9 mouse cellular contexts compared by ENCODE assay signal in the genomic region with DNA sequence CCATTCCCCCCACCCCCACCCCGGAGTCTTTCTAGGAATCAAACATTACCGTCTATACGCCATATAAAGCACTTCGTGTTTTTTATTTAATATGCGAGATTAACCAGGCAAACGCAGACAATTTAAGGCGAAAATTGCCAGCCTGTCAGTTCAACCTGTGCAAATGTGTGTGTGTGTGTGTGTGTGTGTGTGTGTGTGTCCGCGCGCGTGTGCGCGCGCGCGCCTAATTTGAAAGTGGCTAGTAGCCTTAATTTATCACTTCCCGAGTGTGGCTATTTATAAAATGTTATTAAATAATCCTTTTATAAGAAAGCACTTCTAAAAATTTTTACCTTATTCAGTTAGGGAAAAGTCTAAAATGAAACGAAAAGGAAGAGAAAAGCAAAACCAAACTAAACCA.
DNase-seq lines count a peak whose midpoint lies in the region; ATAC-seq lines count a peak whose summit lies in the region.
"Had no signal": no experiment of that assay in that cellular context is flagged by ENCODE, and none has a peak within 500 bp of the region (broad histone marks: within the 10 kb centered on the region; RNA-seq: fewer than 3 reads in every experiment).

No protein-coding gene starts in this region.

- no peak for DNase-seq in heart, adult 11 months
- no peak for DNase-seq in right cerebral cortex, postnatal 14 days
- no peak for DNase-seq in MN1 (ENCODE audit: low spot score)
- DNase-seq: layer of hippocampus, adult 9-11 months had no signal

- no peaks in the 10 kb centered on the region for H3K36me3 ChIP-seq in heart, embryonic 16.5 days (ENCODE audit: control insufficient read depth, insufficient read depth)
- no peaks in the 10 kb centered on the region for H3K36me3 ChIP-seq in embryonic facial prominence, embryonic 12.5 days
- H3K36me3 ChIP-seq in hindbrain, embryonic 13.5 days, result no peaks in the 10 kb centered on the region
- no peaks in the 10 kb centered on the region for H3K36me3 ChIP-seq in midbrain, embryonic 12.5 days

- 4% methylated on average over 18 of the region's 18 CpGs for WGBS in heart, embryonic 16.5 days
- 2% methylated on average over 18 of the region's 18 CpGs for WGBS in embryonic facial prominence, embryonic 12.5 days
- 2% methylated on average over 18 of the region's 18 CpGs for WGBS in hindbrain, embryonic 13.5 days
- WGBS in midbrain, embryonic 12.5 days, result under 1% methylated on average over 18 of the region's 18 CpGs

- peak overlapping the region; percentile 40 for H3K4me3 ChIP-seq in heart, embryonic 16.5 days (ENCODE audit: low read length)
- peak overlapping the region; percentile 22 for H3K4me3 ChIP-seq in embryonic facial prominence, embryonic 12.5 days
- H3K4me3 ChIP-seq in hindbrain, embryonic 13.5 days, result peak overlapping the region; percentile 34
- H3K4me3 ChIP-seq in midbrain, embryonic 12.5 days, result peak overlapping the region; percentile 39

- H3K27me3 ChIP-seq in heart, embryonic 16.5 days (ENCODE audit: control insufficient read depth, insufficient read depth, low read length), result peaks cover 53% of the 10 kb centered on the region
- H3K27me3 ChIP-seq in embryonic facial prominence, embryonic 12.5 days, result peaks cover 53% of the 10 kb centered on the region
- peaks cover 52% of the 10 kb centered on the region for H3K27me3 ChIP-seq in hindbrain, embryonic 13.5 days
- H3K27me3 ChIP-seq in midbrain, embryonic 12.5 days, result peaks cover 59% of the 10 kb centered on the region

- ATAC-seq in heart, embryonic 16.5 days (replicated peaks; ENCODE audit: extremely low read depth, insufficient read depth, low FRiP score), result no peak
- no peak for ATAC-seq in embryonic facial prominence, embryonic 12.5 days (ENCODE audit: insufficient number of reproducible peaks, insufficient read depth, low FRiP score, low TSS enrichment)
- no peak for ATAC-seq in hindbrain, embryonic 13.5 days (ENCODE audit: low FRiP score)
- ATAC-seq in midbrain, embryonic 12.5 days (ENCODE audit: low FRiP score, low read depth), result 0 out of 2 replicates have a peak, but pooled peaks have one; percentile 14
- no peak for ATAC-seq in inflammation-experienced regulatory T-cells, adult 6 months

- H3K4me2 ChIP-seq in heart, embryonic 16.5 days (ENCODE audit: low read depth, low read length), result peak overlapping the region; percentile 58
- H3K4me2 ChIP-seq in embryonic facial prominence, embryonic 12.5 days (replicated peaks), result peak overlapping the region; percentile 44
- peak overlapping the region; percentile 58 for H3K4me2 ChIP-seq in hindbrain, embryonic 13.5 days
- peak overlapping the region; percentile 77 for H3K4me2 ChIP-seq in midbrain, embryonic 12.5 days (replicated peaks)

- H3K9ac ChIP-seq in heart, embryonic 16.5 days (ENCODE audit: low read length), result no peak overlapping the region
- no peak overlapping the region for H3K9ac ChIP-seq in embryonic facial prominence, embryonic 12.5 days
- H3K9ac ChIP-seq in hindbrain, embryonic 13.5 days, result no peak overlapping the region
- H3K9ac ChIP-seq in midbrain, embryonic 12.5 days (replicated peaks), result no peak overlapping the region

- no peaks in the 10 kb centered on the region for H3K9me3 ChIP-seq in heart, embryonic 16.5 days (replicated peaks; ENCODE audit: control insufficient read depth, low read length)
- no peaks in the 10 kb centered on the region for H3K9me3 ChIP-seq in embryonic facial prominence, embryonic 12.5 days
- H3K9me3 ChIP-seq in hindbrain, embryonic 13.5 days, result no peaks in the 10 kb centered on the region
- no peaks in the 10 kb centered on the region for H3K9me3 ChIP-seq in midbrain, embryonic 12.5 days

- peaks cover 9% of the 10 kb centered on the region; the same call in 1 of the 2 replicates for H3K4me1 ChIP-seq in heart, embryonic 16.5 days (ENCODE audit: control insufficient read depth, insufficient read depth, low read length)
- H3K4me1 ChIP-seq in embryonic facial prominence, embryonic 12.5 days, result peaks cover 10% of the 10 kb centered on the region
- peaks cover 38% of the 10 kb centered on the region for H3K4me1 ChIP-seq in hindbrain, embryonic 13.5 days (replicated peaks)
- peaks cover 32% of the 10 kb centered on the region for H3K4me1 ChIP-seq in midbrain, embryonic 12.5 days

- H3K27ac ChIP-seq in heart, embryonic 16.5 days (ENCODE audit: low read length), result no peak overlapping the region
- H3K27ac ChIP-seq in embryonic facial prominence, embryonic 12.5 days, result no peak overlapping the region
- no peak overlapping the region for H3K27ac ChIP-seq in hindbrain, embryonic 13.5 days
- H3K27ac ChIP-seq in midbrain, embryonic 12.5 days (replicated peaks), result no peak overlapping the region
